In genomic region chr5:88814552-88814951, GRCm38 (mm10) we compare ENCODE assay signal across 19 mouse cellular contexts. TPM values are rescaled to one million over a fixed set of nuclear protein-coding genes. Genes with fewer than 3 reads are reported as not detected.
DNase-seq lines count a peak whose midpoint lies in the region; ATAC-seq lines count a peak whose summit lies in the region.
"Had no signal": no experiment of that assay in that cellular context is flagged by ENCODE, and none has a peak within 500 bp of the region (broad histone marks: within the 10 kb centered on the region; RNA-seq: fewer than 3 reads in every experiment).

No protein-coding gene starts in this region.

- ATAC-seq in megakaryocyte-erythroid progenitor cell, adult 5-6 weeks (replicated peaks; ENCODE audit: low FRiP score, low TSS enrichment, poor library complexity, severe bottlenecking), result no peak
- ATAC-seq: CD4-positive, CD25-positive, alpha-beta regulatory T cell, adult 4 months; forebrain, embryonic 15.5 days had no signal

- peak; percentile 67 for DNase-seq in left cerebral cortex, postnatal 4 days
- DNase-seq in left cerebral cortex, adult 11 months (ENCODE audit: low spot score), result no peak
- peak; percentile 97 for DNase-seq in cerebellum, adult 11-12 months
- DNase-seq in cerebellum, adult 9-11 months, result peak; percentile 98
- no peak for DNase-seq in adrenal gland, postnatal 36 days
- DNase-seq in urinary bladder, postnatal 14 days (ENCODE audit: low spot score), result no peak
- DNase-seq: adrenal gland, postnatal 25 days; embryo, embryonic 11 days; gastrocnemius, adult 2 months; gastrocnemius, postnatal 36 days; heart, adult 18-20 months; heart, postnatal 36 days; kidney, adult 2 months; kidney, postnatal 4 days; layer of hippocampus, adult 9-11 months; thymus, postnatal 4 days had no signal

- intact Hi-C loops in left cerebral cortex, postnatal 4 days (cut with DNase I), result no loop called here

RNA-seq across cellular contexts. Expression of gene Dck, which starts 49.8 kb away (rescaled TPM):
- total RNA-seq in left cerebral cortex, postnatal 4 days (2021), result 10 to 100 TPM; 20.1 to 23.3 TPM
- total RNA-seq in megakaryocyte-erythroid progenitor cell, adult 5-6 weeks (2014; fragmentation: Nextera tagmentation), result 65.7 and 85.7 TPM in 2 replicates
- total RNA-seq in megakaryocyte-erythroid progenitor cell, adult 5-6 weeks (2017), result 36.8 and 43.3 TPM in 2 replicates
- 1 to 10 TPM; 3.6 to 5.1 TPM for total RNA-seq in adrenal gland, postnatal 36 days (2021)

Comparison
In these comparisons a context has a peak if more than half of its experiments do, and no peak if none do; other contexts are left out.
1. DNase-seq: peak in left cerebral cortex, postnatal 4 days (single experiment), cerebellum, adult 11-12 months (single experiment) and cerebellum, adult 9-11 months (single experiment); none in left cerebral cortex, adult 11 months (single experiment), adrenal gland, postnatal 36 days (0 of 2) and urinary bladder, postnatal 14 days (single experiment).